Mouse (Mus musculus): ENCODE measurements around the gene Ppp2r2c.

DNA sequence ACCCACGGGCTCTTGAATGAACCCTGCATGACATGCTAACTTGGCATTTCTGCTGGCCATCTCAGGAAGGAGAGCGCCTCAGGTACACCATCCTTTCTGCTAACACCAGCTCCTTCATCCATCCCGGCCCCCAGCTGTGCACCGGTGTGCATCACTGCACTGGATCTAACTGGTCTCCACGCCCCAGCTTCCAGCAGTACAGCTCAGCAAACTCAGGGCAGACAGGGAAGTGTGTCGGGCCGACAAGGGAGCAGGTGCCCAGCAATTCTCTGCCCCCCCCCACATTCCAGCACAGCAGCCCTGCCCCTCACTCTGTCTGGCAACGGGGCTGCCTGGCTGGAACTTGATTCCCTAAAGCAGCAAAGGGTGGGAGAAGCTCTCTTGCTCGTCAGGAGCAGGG lies 109.5 kb downstream of the Ppp2r2c start:
- TF ChIP-seq CTCF (IDR thresholded peaks at IDR 0.05; ENCODE audit: insufficient read depth, low read length) = no peak
- no peak for TF ChIP-seq POLR2A (IDR thresholded peaks at IDR 0.05; ENCODE audit: borderline replicate concordance, extremely low read depth, low read depth, low read length)

Measured in lung, adult 2 months (tissue).